ENCODE assay signal across 8 mouse cellular contexts in genomic region chr5:124030386-124031067, GRCm38 (mm10). TPM values are rescaled to one million over a fixed set of nuclear protein-coding genes. Genes with fewer than 3 reads are reported as not detected.
A peak's percentile ranks its signal among the peaks of the same experiment; 100 is the strongest.
DNase-seq lines count a peak whose midpoint lies in the region; ATAC-seq and TF ChIP-seq lines count a peak whose summit lies in the region.

No protein-coding gene starts in this region.

- H3K36me3 ChIP-seq in heart, embryonic 11.5 days (ENCODE audit: control insufficient read depth, insufficient read depth, low read length), result no peaks in the 10 kb centered on the region
- H3K36me3 ChIP-seq in CH12.LX (replicated peaks in 1 of 2; ENCODE audit: control insufficient read depth in 1 of 2, insufficient read depth in 1 of 2, low read length in 1 of 2), result peaks cover 3 to 40% of the 10 kb centered on the region in 2 experiments
- H3K36me3 ChIP-seq in embryonic facial prominence, embryonic 10.5 days (replicated peaks), result peaks cover 44% of the 10 kb centered on the region
- 0 out of 2 replicates have a peak, but pooled peaks cover 4% of the 10 kb centered on the region for H3K36me3 ChIP-seq in limb, embryonic 11.5 days (ENCODE audit: control insufficient read depth, insufficient read depth, low read length)
- H3K36me3 ChIP-seq in stomach, embryonic 15.5 days, result no peaks in the 10 kb centered on the region

- intact Hi-C loops in heart, postnatal 36 days (cut with DNase I), result loop anchor here (2.0 kb wide), 1 partner anchor 14 kb away; no protein-coding TSS in a partner anchor

- H3K9ac ChIP-seq in heart, embryonic 11.5 days (ENCODE audit: low read depth, low read length), result peak overlapping the region; percentile 93
- H3K9ac ChIP-seq in CH12.LX (ENCODE audit: insufficient read depth, low read depth), result peak overlapping the region; percentile 89
- peak overlapping the region; percentile 91 for H3K9ac ChIP-seq in limb, embryonic 11.5 days (ENCODE audit: low read length)
- H3K9ac ChIP-seq in stomach, embryonic 15.5 days, result peak overlapping the region; percentile 89; the same call in 1 of the 2 replicates

- H3K27ac ChIP-seq in heart, embryonic 11.5 days (ENCODE audit: low read depth, low read length), result peak overlapping the region; percentile 93
- no peak overlapping the region for H3K27ac ChIP-seq in CH12.LX (ENCODE audit: insufficient read depth, low read depth)
- H3K27ac ChIP-seq in embryonic facial prominence, embryonic 10.5 days (replicated peaks), result peak overlapping the region; percentile 96
- no peak overlapping the region for H3K27ac ChIP-seq in limb, embryonic 11.5 days (replicated peaks; ENCODE audit: low read depth, low read length)
- H3K27ac ChIP-seq in stomach, embryonic 15.5 days, result peak overlapping the region; percentile 94

- in situ Hi-C loops in CH12.LX (cut with MboI; ENCODE audit: low pct_ligation_motif_present, low pct_unique_long_range_greater_than_20kb, low sequenced_read_pairs), result no loop called here

- H3K27me3 ChIP-seq in heart, embryonic 11.5 days (ENCODE audit: control insufficient read depth, insufficient read depth, low read length), result no peaks in the 10 kb centered on the region
- peaks cover 2% of the 10 kb centered on the region for H3K27me3 ChIP-seq in CH12.LX (replicated peaks)
- H3K27me3 ChIP-seq in embryonic facial prominence, embryonic 10.5 days (replicated peaks; ENCODE audit: low read depth, poor library complexity, severe bottlenecking), result no peaks in the 10 kb centered on the region
- no peaks in the 10 kb centered on the region for H3K27me3 ChIP-seq in limb, embryonic 11.5 days (ENCODE audit: control insufficient read depth, insufficient read depth, low read length)
- no peaks in the 10 kb centered on the region for H3K27me3 ChIP-seq in stomach, embryonic 15.5 days (replicated peaks)

- H3K4me3 ChIP-seq in heart, embryonic 11.5 days (ENCODE audit: low read depth, low read length), result peak overlapping the region; percentile 77
- peak overlapping the region in 1 of 3 experiments; percentile 89 for H3K4me3 ChIP-seq in CH12.LX (replicated peaks in 1 of 3; ENCODE audit: low read depth in 2 of 3, low read length in 2 of 3, poor library complexity in 1 of 3)
- peak overlapping the region; percentile 96 for H3K4me3 ChIP-seq in embryonic facial prominence, embryonic 10.5 days
- H3K4me3 ChIP-seq in limb, embryonic 11.5 days (ENCODE audit: low read depth, low read length), result peak overlapping the region; percentile 93
- peak overlapping the region; percentile 91 for H3K4me3 ChIP-seq in stomach, embryonic 15.5 days (replicated peaks)

- WGBS in heart, embryonic 11.5 days (ENCODE audit: insufficient replicate concordance), result 31% methylated on average over 12 of the region's 12 CpGs
- WGBS in embryonic facial prominence, embryonic 10.5 days, result 53% methylated on average over 12 of the region's 12 CpGs
- WGBS in limb, embryonic 11.5 days, result 70% methylated on average over 12 of the region's 12 CpGs
- WGBS in stomach, embryonic 15.5 days, result 40% methylated on average over 12 of the region's 12 CpGs

- peaks cover 26% of the 10 kb centered on the region for H3K79me2 ChIP-seq in CH12.LX (replicated peaks; ENCODE audit: control insufficient read depth, extremely low read depth, insufficient read depth, poor library complexity, severe bottlenecking)

- TF ChIP-seq CTCF in CH12.LX (conservative IDR thresholded peaks at IDR 0.05 in 1 of 2, IDR thresholded peaks at IDR 0.05 in 1 of 2; ENCODE audit: low read depth in 2 of 2, low read length in 2 of 2), result no peak

- TF ChIP-seq POLR2A in CH12.LX (IDR thresholded peaks at IDR 0.05; ENCODE audit: low read depth, low read length), result no peak

- ATAC-seq in heart, embryonic 11.5 days (replicated peaks; ENCODE audit: insufficient number of reproducible peaks, low FRiP score, low TSS enrichment), result no peak
- no peak for ATAC-seq in limb, embryonic 11.5 days (ENCODE audit: insufficient number of reproducible peaks, low FRiP score, low TSS enrichment, low read depth)
- ATAC-seq in stomach, embryonic 15.5 days (ENCODE audit: insufficient read depth, low FRiP score, low read depth), result no peak

- peak overlapping the region; percentile 69 for H3K4me2 ChIP-seq in heart, embryonic 11.5 days
- H3K4me2 ChIP-seq in CH12.LX (ENCODE audit: insufficient read depth, low read depth, poor library complexity, severe bottlenecking), result peak overlapping the region; percentile 85; the same call in 1 of the 2 replicates
- H3K4me2 ChIP-seq in limb, embryonic 11.5 days (ENCODE audit: low read depth, severe bottlenecking), result peak overlapping the region; percentile 90
- peak overlapping the region; percentile 66 for H3K4me2 ChIP-seq in stomach, embryonic 15.5 days

- dilution Hi-C loops in CH12.LX (cut with MboI; ENCODE audit: extremely low pct_ligation_motif_present, extremely low pct_unique_long_range_greater_than_20kb, low sequenced_read_pairs), result no loop called here

- no peak for TF ChIP-seq RAD21 in CH12.LX (IDR thresholded peaks at IDR 0.05; ENCODE audit: low read depth, low read length)

- no peak for TF ChIP-seq EP300 in CH12.LX (IDR thresholded peaks at IDR 0.05; ENCODE audit: low read length)

- peaks cover 53% of the 10 kb centered on the region for H3K4me1 ChIP-seq in heart, embryonic 11.5 days (ENCODE audit: control insufficient read depth, insufficient read depth, low read length)
- H3K4me1 ChIP-seq in CH12.LX (ENCODE audit: control insufficient read depth in 1 of 2, insufficient read depth in 2 of 2), result peaks cover 20 to 63% of the 10 kb centered on the region in 2 experiments
- H3K4me1 ChIP-seq in embryonic facial prominence, embryonic 10.5 days, result peaks cover 60% of the 10 kb centered on the region
- peaks cover 12% of the 10 kb centered on the region; the same call in 1 of the 2 replicates for H3K4me1 ChIP-seq in limb, embryonic 11.5 days (ENCODE audit: control insufficient read depth, insufficient read depth, low read length)
- H3K4me1 ChIP-seq in stomach, embryonic 15.5 days, result peaks cover 45% of the 10 kb centered on the region

- H3K9me3 ChIP-seq in heart, embryonic 11.5 days (replicated peaks; ENCODE audit: control insufficient read depth, low read length), result no peaks in the 10 kb centered on the region
- no peaks in the 10 kb centered on the region for H3K9me3 ChIP-seq in CH12.LX (replicated peaks; ENCODE audit: low read length)
- no peaks in the 10 kb centered on the region for H3K9me3 ChIP-seq in embryonic facial prominence, embryonic 10.5 days
- H3K9me3 ChIP-seq in limb, embryonic 11.5 days (ENCODE audit: control insufficient read depth, low read length), result no peaks in the 10 kb centered on the region
- no peaks in the 10 kb centered on the region for H3K9me3 ChIP-seq in stomach, embryonic 15.5 days

- DNase-seq in heart, postnatal 36 days, result no peak
- DNase-seq in CH12.LX (ENCODE audit: extremely low read depth), result no peak
- no peak for DNase-seq in embryonic facial prominence, embryonic 10.5 days (ENCODE audit: low spot score)
- no peak for DNase-seq in limb, embryonic 11.5 days (ENCODE audit: low spot score)
- DNase-seq in right cerebral cortex, postnatal 36 days (ENCODE audit: low spot score in 2 of 2), result no peak
- DNase-seq in lung, adult 18-20 months, result no peak

TF ChIP-seq in CH12.LX, 34 proteins besides CTCF, POLR2A, EP300 and RAD21 (continues in another document):
- no peak for TF ChIP-seq MAZ (IDR thresholded peaks at IDR 0.05; ENCODE audit: low read depth, low read length)
- no peak for TF ChIP-seq NELFE (IDR thresholded peaks at IDR 0.05; ENCODE audit: low read depth, low read length)
- TF ChIP-seq ZNF384 (IDR thresholded peaks at IDR 0.05; ENCODE audit: low read depth, low read length), result no peak
- no peak for TF ChIP-seq ZC3H11A (IDR thresholded peaks at IDR 0.05; ENCODE audit: low read depth, low read length)
- TF ChIP-seq JUND (conservative IDR thresholded peaks at IDR 0.05; ENCODE audit: low read depth, low read length), result no peak
- TF ChIP-seq MAX (IDR thresholded peaks at IDR 0.05; ENCODE audit: low read length), result no peak
- no peak for TF ChIP-seq MEF2A (IDR thresholded peaks at IDR 0.05; ENCODE audit: borderline replicate concordance, low read depth, low read length)
- no peak for TF ChIP-seq SMC3 (IDR thresholded peaks at IDR 0.05; ENCODE audit: low read depth, low read length)
- no peak; the same call in 1 of the 2 replicates for TF ChIP-seq SIN3A (IDR thresholded peaks at IDR 0.05; ENCODE audit: low read length)
- no peak for TF ChIP-seq CHD2 (IDR thresholded peaks at IDR 0.05; ENCODE audit: low read length)
- no peak for TF ChIP-seq RCOR1 (conservative IDR thresholded peaks at IDR 0.05; ENCODE audit: low read depth, low read length)
- no peak for TF ChIP-seq IRF4 (IDR thresholded peaks at IDR 0.05; ENCODE audit: low read depth, low read length)
- TF ChIP-seq HCFC1 (IDR thresholded peaks at IDR 0.05; ENCODE audit: low read depth, low read length), result no peak
- no peak for TF ChIP-seq PAX5 (IDR thresholded peaks at IDR 0.05; ENCODE audit: low read length)
- TF ChIP-seq CHD1 (IDR thresholded peaks at IDR 0.05; ENCODE audit: low read depth, low read length), result no peak
- no peak for TF ChIP-seq POLR2AphosphoS2 (IDR thresholded peaks at IDR 0.05; ENCODE audit: low read depth, low read length)
- no peak for TF ChIP-seq MAFK (IDR thresholded peaks at IDR 0.05; ENCODE audit: insufficient replicate concordance, low read length)
- no peak for TF ChIP-seq BHLHE40 (IDR thresholded peaks at IDR 0.05; ENCODE audit: low read depth, low read length)

RNA-seq across cellular contexts. Expression of gene Vps37b, which starts 1.5 kb away (rescaled TPM):
- 43.3 and 48.2 TPM in 2 replicates for polyA plus RNA-seq in heart, embryonic 11.5 days (2014; fragmentation: Nextera tagmentation; extraction: Ambion mirVana)
- total RNA-seq in heart, postnatal 36 days (2021), result 10 to 100 TPM; 19.6 to 25.0 TPM
- total RNA-seq in CH12.LX (2012; rRNA removed), result 8.3 and 8.7 TPM in 2 replicates
- 10.2 and 10.6 TPM in 2 replicates for total RNA-seq in CH12.LX (2014; rRNA removed)
- 23.5 and 24.7 TPM in 2 replicates for polyA plus RNA-seq in CH12.LX (2012; ENCODE audit: insufficient read length, low read depth)
- polyA plus RNA-seq in embryonic facial prominence, embryonic 10.5 days (2016; fragmentation: Nextera tagmentation; extraction: Ambion mirVana), result 43.8 and 47.6 TPM in 2 replicates
- polyA plus RNA-seq in limb, embryonic 11.5 days (2014; fragmentation: Nextera tagmentation; extraction: Ambion mirVana), result 32.8 and 33.0 TPM in 2 replicates
- polyA plus RNA-seq in stomach, embryonic 15.5 days (2015; fragmentation: Nextera tagmentation; extraction: Ambion mirVana), result 36.2 and 37.1 TPM in 2 replicates

RNA-seq across cellular contexts. Expression of gene Hip1r, which starts 57.1 kb away (rescaled TPM):
- 2.7 and 2.9 TPM in 2 replicates for polyA plus RNA-seq in heart, embryonic 11.5 days (2014; fragmentation: Nextera tagmentation; extraction: Ambion mirVana)
- 10 to 100 TPM in 1 of 2 experiments, 1 to 10 TPM in 1; 8.6 to 17.0 TPM for total RNA-seq in heart, postnatal 36 days (2021)
- total RNA-seq in CH12.LX (2012; rRNA removed) (48.4 and 49.8 TPM in 2 replicates), CH12.LX (2014; rRNA removed) (26.1 and 28.3 TPM in 2 replicates)
- polyA plus RNA-seq in CH12.LX (2012; ENCODE audit: insufficient read length, low read depth), result 42.1 and 44.7 TPM in 2 replicates
- polyA plus RNA-seq in embryonic facial prominence, embryonic 10.5 days (2016; fragmentation: Nextera tagmentation; extraction: Ambion mirVana), result 8.5 and 10.7 TPM in 2 replicates
- 3.8 and 4.2 TPM in 2 replicates for polyA plus RNA-seq in limb, embryonic 11.5 days (2014; fragmentation: Nextera tagmentation; extraction: Ambion mirVana)
- 24.0 and 27.0 TPM in 2 replicates for polyA plus RNA-seq in stomach, embryonic 15.5 days (2015; fragmentation: Nextera tagmentation; extraction: Ambion mirVana)

Comparison
In these comparisons a context has a peak if more than half of its experiments do, and no peak if none do; other contexts are left out.
1. H3K27ac ChIP-seq: peak in heart, embryonic 11.5 days (single experiment), embryonic facial prominence, embryonic 10.5 days (single experiment) and stomach, embryonic 15.5 days (single experiment); none in CH12.LX (single experiment) and limb, embryonic 11.5 days (single experiment).
2. Peak in every context shown above with its lines, with median percentiles within 50 percentile points of each other: H3K4me2 ChIP-seq and H3K9ac ChIP-seq.